ENCODE assay signal across 13 mouse cellular contexts in genomic region chr13:55831722-55832160, GRCm38 (mm10). TPM values are rescaled to one million over a fixed set of nuclear protein-coding genes. Genes with fewer than 3 reads are reported as not detected.
A peak's percentile ranks its signal among the peaks of the same experiment; 100 is the strongest.
DNase-seq lines count a peak whose midpoint lies in the region; ATAC-seq lines count a peak whose summit lies in the region.
"Had no signal": no experiment of that assay in that cellular context is flagged by ENCODE, and none has a peak within 500 bp of the region (broad histone marks: within the 10 kb centered on the region; RNA-seq: fewer than 3 reads in every experiment).

No protein-coding gene starts in this region.

- no peaks in the 10 kb centered on the region for H3K36me3 ChIP-seq in heart, embryonic 13.5 days
- H3K36me3 ChIP-seq in lung, embryonic 15.5 days, result no peaks in the 10 kb centered on the region
- H3K36me3 ChIP-seq in embryonic facial prominence, embryonic 15.5 days, result no peaks in the 10 kb centered on the region
- no peaks in the 10 kb centered on the region for H3K36me3 ChIP-seq in midbrain, embryonic 14.5 days (ENCODE audit: control insufficient read depth, insufficient read depth, low read length)

- H3K9me3 ChIP-seq in heart, embryonic 13.5 days, result no peaks in the 10 kb centered on the region
- H3K9me3 ChIP-seq in lung, embryonic 15.5 days, result no peaks in the 10 kb centered on the region
- H3K9me3 ChIP-seq in embryonic facial prominence, embryonic 15.5 days (replicated peaks), result no peaks in the 10 kb centered on the region
- no peaks in the 10 kb centered on the region for H3K9me3 ChIP-seq in midbrain, embryonic 14.5 days (ENCODE audit: control insufficient read depth, low read length)

- peaks cover 95% of the 10 kb centered on the region for H3K27me3 ChIP-seq in heart, embryonic 13.5 days (replicated peaks)
- H3K27me3 ChIP-seq in lung, embryonic 15.5 days, result peaks cover 95% of the 10 kb centered on the region
- peaks cover 71% of the 10 kb centered on the region for H3K27me3 ChIP-seq in embryonic facial prominence, embryonic 15.5 days
- peaks cover 90% of the 10 kb centered on the region for H3K27me3 ChIP-seq in midbrain, embryonic 14.5 days (ENCODE audit: control insufficient read depth, insufficient read depth, low read length)

- intact Hi-C loops in heart, postnatal 10 days (cut with DNase I), result loop anchor here (2.0 kb wide), 1 partner anchor 131 kb away; no protein-coding TSS in a partner anchor

- H3K4me1 ChIP-seq in heart, embryonic 13.5 days, result peaks cover 35% of the 10 kb centered on the region
- peaks cover 31% of the 10 kb centered on the region for H3K4me1 ChIP-seq in lung, embryonic 15.5 days
- H3K4me1 ChIP-seq in embryonic facial prominence, embryonic 15.5 days, result peaks cover 46% of the 10 kb centered on the region
- H3K4me1 ChIP-seq in midbrain, embryonic 14.5 days (ENCODE audit: control insufficient read depth, insufficient read depth, low read length), result peaks cover 5% of the 10 kb centered on the region; the same call in 1 of the 2 replicates

- no peak for ATAC-seq in heart, embryonic 13.5 days (ENCODE audit: extremely low read depth, insufficient number of reproducible peaks, low FRiP score, low TSS enrichment)
- no peak for ATAC-seq in lung, embryonic 15.5 days (ENCODE audit: borderline replicate concordance, extremely low read depth, low FRiP score, low TSS enrichment)
- no peak for ATAC-seq in embryonic facial prominence, embryonic 15.5 days (ENCODE audit: insufficient number of reproducible peaks, low FRiP score, low TSS enrichment, low read depth)
- ATAC-seq in midbrain, embryonic 14.5 days (ENCODE audit: low FRiP score, low TSS enrichment), result no peak
- ATAC-seq: CD4-positive, CD25-positive, alpha-beta regulatory T cell, adult 4 months had no signal

- H3K27ac ChIP-seq in heart, embryonic 13.5 days (replicated peaks), result no peak overlapping the region
- no peak overlapping the region for H3K27ac ChIP-seq in lung, embryonic 15.5 days
- H3K27ac ChIP-seq in embryonic facial prominence, embryonic 15.5 days (replicated peaks), result peak overlapping the region; percentile 58
- H3K27ac ChIP-seq in midbrain, embryonic 14.5 days (replicated peaks; ENCODE audit: low read depth, low read length), result no peak overlapping the region

- no peak overlapping the region for H3K9ac ChIP-seq in heart, embryonic 13.5 days
- no peak overlapping the region for H3K9ac ChIP-seq in lung, embryonic 15.5 days
- peak overlapping the region; percentile 1; the same call in 1 of the 2 replicates for H3K9ac ChIP-seq in embryonic facial prominence, embryonic 15.5 days
- H3K9ac ChIP-seq in midbrain, embryonic 14.5 days (replicated peaks; ENCODE audit: low read length), result no peak overlapping the region

- H3K4me3 ChIP-seq in heart, embryonic 13.5 days, result peak overlapping the region; percentile 49
- H3K4me3 ChIP-seq in lung, embryonic 15.5 days, result peak overlapping the region; percentile 29
- H3K4me3 ChIP-seq in embryonic facial prominence, embryonic 15.5 days (replicated peaks), result peak overlapping the region; percentile 48
- H3K4me3 ChIP-seq in midbrain, embryonic 14.5 days (replicated peaks; ENCODE audit: low read depth, low read length), result 0 out of 2 replicates have a peak overlapping the region, but pooled peaks have one; percentile 17
- H3K4me3 ChIP-seq: myocyte had no signal

- 1% methylated on average over 25 of the region's 25 CpGs for WGBS in heart, embryonic 13.5 days
- WGBS in lung, embryonic 15.5 days, result 4% methylated on average over 25 of the region's 25 CpGs
- 5% methylated on average over 25 of the region's 25 CpGs for WGBS in embryonic facial prominence, embryonic 15.5 days
- 2% methylated on average over 25 of the region's 25 CpGs for WGBS in midbrain, embryonic 14.5 days

- H3K4me2 ChIP-seq in heart, embryonic 13.5 days, result peak overlapping the region; percentile 71
- peak overlapping the region; percentile 51 for H3K4me2 ChIP-seq in lung, embryonic 15.5 days
- peak overlapping the region; percentile 56 for H3K4me2 ChIP-seq in embryonic facial prominence, embryonic 15.5 days (replicated peaks)
- H3K4me2 ChIP-seq in midbrain, embryonic 14.5 days (ENCODE audit: low read length), result peak overlapping the region; percentile 31; the same call in 1 of the 2 replicates

- DNase-seq in heart, postnatal 10 days, result no peak
- DNase-seq in lung, postnatal 36 days, result no peak
- peak; percentile 12 for DNase-seq in midbrain, embryonic 14.5 days
- no peak for DNase-seq in layer of hippocampus, adult 8-10 months (ENCODE audit: low spot score in 2 of 2)
- DNase-seq in spleen, postnatal 10 days (ENCODE audit: low spot score in 2 of 2), result no peak

RNA-seq across cellular contexts. Expression of gene Pitx1, which starts 4.3 kb away (rescaled TPM):
- 0.17 and 1.5 TPM in 2 replicates for polyA plus RNA-seq in heart, embryonic 13.5 days (2015; fragmentation: Nextera tagmentation; extraction: Ambion mirVana)
- not detected for total RNA-seq in heart, postnatal 10 days (2021)
- polyA plus RNA-seq in lung, embryonic 15.5 days (2015; fragmentation: Nextera tagmentation; extraction: Ambion mirVana), result 1.1 and 1.2 TPM in 2 replicates
- polyA plus RNA-seq in embryonic facial prominence, embryonic 15.5 days (2015; fragmentation: Nextera tagmentation; extraction: Ambion mirVana), result 45.9 and 46.9 TPM in 2 replicates
- 3.2 and 3.3 TPM in 2 replicates for polyA plus RNA-seq in midbrain, embryonic 14.5 days (2014; fragmentation: Nextera tagmentation; extraction: Ambion mirVana)
- total RNA-seq in layer of hippocampus, adult 8-10 months (2022), result not detected
- total RNA-seq: layer of hippocampus, adult 18-20 months had no signal
- polyA plus RNA-seq: CD4-positive, CD25-positive, alpha-beta regulatory T cell, adult 4 months; gonadal fat pad, adult 2 months; myocyte had no signal

RNA-seq across cellular contexts. Expression of gene Catsper3, which starts 47.4 kb away (rescaled TPM):
- 0.15 TPM in 2 replicates for polyA plus RNA-seq in heart, embryonic 13.5 days (2015; fragmentation: Nextera tagmentation; extraction: Ambion mirVana)
- total RNA-seq in heart, postnatal 10 days (2021), result under 1 TPM in 1 of 2 experiments, not detected in 1; 0.26 TPM
- polyA plus RNA-seq in lung, embryonic 15.5 days (2015; fragmentation: Nextera tagmentation; extraction: Ambion mirVana), result not detected in 2 replicates
- 0.17 TPM in 1 of 2 replicates, not detected in the other for polyA plus RNA-seq in embryonic facial prominence, embryonic 15.5 days (2015; fragmentation: Nextera tagmentation; extraction: Ambion mirVana)
- polyA plus RNA-seq in midbrain, embryonic 14.5 days (2014; fragmentation: Nextera tagmentation; extraction: Ambion mirVana), result not detected in 2 replicates
- total RNA-seq in layer of hippocampus, adult 8-10 months (2022), result under 1 TPM; 0.29 to 0.64 (median 0.48) TPM
- total RNA-seq: layer of hippocampus, adult 18-20 months had no signal
- polyA plus RNA-seq: liver, embryonic 16.5 days had no signal

Comparison
In these comparisons a context has a peak if more than half of its experiments do, and no peak if none do; other contexts are left out.
1. RNA of gene Pitx1, which starts 4.3 kb away (polyA plus RNA-seq): 45.9 to 46.9 TPM in embryonic facial prominence, embryonic 15.5 days; 3.2 to 3.3 TPM in midbrain, embryonic 14.5 days, 1.1 to 1.2 TPM in lung, embryonic 15.5 days and 0.17 to 1.5 TPM in heart, embryonic 13.5 days; every median in the first group is over 10 times any median in the second.
2. Peak in every context shown above with its lines, with median percentiles within 50 percentile points of each other: H3K4me2 ChIP-seq and H3K4me3 ChIP-seq.